Mouse (Mus musculus) CH12F3 (cell line): Measurements from ENCODE around the gene Vmn2r25.
"Not testable (repeated sequence)": the region's sequence is repeated elsewhere in the genome, so short reads cannot be mapped to it uniquely, and the experiment has no call there.

ENCODE experiments used
- in situ Hi-C: fragments of 300-500 bp; cut with MboI; formaldehyde crosslinking; loops from 2 replicates; pipeline ENCODE4 v1.14.3; 2020; ENCODE audit warnings: low sequenced_read_pairs

The Vmn2r25 gene

DNA sequence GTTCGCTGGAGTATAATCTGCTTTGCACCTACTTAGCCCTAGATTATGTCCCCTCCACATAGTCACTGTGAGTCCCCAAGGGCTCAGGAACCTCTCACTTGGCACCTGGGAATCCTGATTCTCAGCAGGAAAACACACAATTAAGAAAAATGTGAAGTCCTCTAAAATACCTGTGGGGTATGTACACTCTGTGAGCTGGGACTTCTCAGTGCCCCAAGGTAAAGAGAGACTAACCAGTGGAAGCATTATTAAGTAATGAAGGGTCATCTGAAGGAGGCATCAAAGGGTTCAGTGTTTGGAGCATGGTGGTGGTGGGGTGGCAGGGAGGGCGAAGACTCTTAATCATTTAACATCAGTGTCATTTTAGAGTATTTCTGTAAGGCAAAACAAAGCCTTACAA lies at the start of gene Vmn2r25:
Gene Vmn2r25, minus strand, starts transcription at position 101 of the 400 bp plus-strand sequence.
- in situ Hi-C loops, result not testable (repeated sequence)

- in situ Hi-C loops, result no loop called here
Measured at GRCm38 (mm10) chr6:123819951-123820350, 33.3 kb downstream of the Vmn2r25 start.

GRCm38 (mm10) chr6:123810291-123810690 lies 43.0 kb downstream of the Vmn2r25 start:
- in situ Hi-C loops, result not testable (repeated sequence)

DNA sequence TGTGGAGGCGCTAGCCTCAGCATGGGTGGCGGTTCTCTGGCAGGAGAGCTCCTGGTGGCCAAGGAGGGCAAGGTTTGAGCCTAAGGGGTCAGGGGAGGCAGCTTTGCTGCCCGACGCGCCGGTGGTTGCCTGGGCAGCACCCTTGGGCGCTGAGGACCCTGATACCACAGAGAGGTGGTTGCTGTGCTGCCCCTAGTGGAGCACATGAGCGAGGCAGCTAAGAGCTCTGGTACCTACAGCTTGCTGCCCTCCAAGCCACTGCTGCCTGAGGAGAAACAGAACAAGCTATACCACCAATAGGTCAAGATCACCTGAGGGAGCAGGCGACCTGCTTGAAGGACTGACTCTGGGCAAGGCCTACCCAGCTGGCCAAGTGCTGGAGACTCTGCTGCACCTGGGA lies 59.5 kb downstream of the Vmn2r25 start:
- in situ Hi-C loops, result no loop called here

DNA sequence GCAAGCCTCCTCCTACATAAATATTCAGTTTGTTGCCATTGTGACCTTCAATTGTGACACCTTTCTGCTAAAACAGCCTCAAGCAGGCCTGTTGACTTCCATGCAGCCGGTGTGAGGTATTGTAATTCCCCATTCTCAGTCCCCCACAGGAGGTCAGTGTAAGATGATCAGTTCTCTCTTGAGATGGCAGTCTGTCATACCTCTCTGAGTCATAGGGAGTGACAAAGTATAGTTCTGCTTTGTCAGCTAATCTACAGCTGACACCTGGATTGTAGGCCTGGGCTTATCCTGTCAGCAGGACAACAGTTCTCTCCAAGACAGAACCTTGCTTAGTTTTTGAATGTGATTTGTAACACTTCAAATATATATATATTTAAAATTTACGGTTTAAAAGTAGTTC lies 68.4 kb downstream of the Vmn2r25 start:
- in situ Hi-C loops, result no loop called here

DNA sequence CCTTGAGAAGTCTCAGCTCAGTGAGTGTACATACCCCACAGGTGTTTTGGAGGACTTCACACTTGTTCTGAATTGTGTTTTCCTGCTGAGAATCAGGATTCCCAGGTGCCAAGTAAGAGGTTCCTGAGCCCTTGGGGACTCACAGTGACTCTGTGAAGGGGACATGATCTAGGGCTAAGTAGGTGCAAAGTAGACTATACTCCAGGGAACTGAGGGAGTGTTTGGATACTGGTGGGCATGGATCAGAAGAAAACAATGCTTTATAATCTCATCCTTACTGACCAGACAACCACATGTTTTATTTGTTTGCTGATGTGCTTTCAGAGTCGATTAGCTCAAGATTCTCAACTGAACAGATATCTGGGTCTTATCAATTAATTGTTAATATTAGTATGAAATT lies 74.7 kb downstream of the Vmn2r25 start, which contains the start of gene Vmn2r24:
Gene Vmn2r24, plus strand, starts transcription at position 301 of the 400 bp plus-strand sequence.
- in situ Hi-C loops, result no loop called here
